Mouse (Mus musculus) olfactory bulb, adult 2 months (tissue): ENCODE results near the gene Chia1.

Experiments
- CTCF ChIP-seq: fragments of 200-500 bp; IDR thresholded peaks from 2 replicates; pipeline ENCODE4 v1.5.1; 2012; ENCODE audit warnings: low read depth, mild to moderate bottlenecking, low read length, moderate library complexity; ENCODE audit not compliant: insufficient read depth
- POLR2A ChIP-seq: fragments of 200-500 bp; IDR thresholded peaks from 2 replicates; pipeline ENCODE4 v1.6.1; 2012; ENCODE audit warnings: mild to moderate bottlenecking, low read depth, low read length, moderate library complexity; ENCODE audit not compliant: insufficient read depth

DNA sequence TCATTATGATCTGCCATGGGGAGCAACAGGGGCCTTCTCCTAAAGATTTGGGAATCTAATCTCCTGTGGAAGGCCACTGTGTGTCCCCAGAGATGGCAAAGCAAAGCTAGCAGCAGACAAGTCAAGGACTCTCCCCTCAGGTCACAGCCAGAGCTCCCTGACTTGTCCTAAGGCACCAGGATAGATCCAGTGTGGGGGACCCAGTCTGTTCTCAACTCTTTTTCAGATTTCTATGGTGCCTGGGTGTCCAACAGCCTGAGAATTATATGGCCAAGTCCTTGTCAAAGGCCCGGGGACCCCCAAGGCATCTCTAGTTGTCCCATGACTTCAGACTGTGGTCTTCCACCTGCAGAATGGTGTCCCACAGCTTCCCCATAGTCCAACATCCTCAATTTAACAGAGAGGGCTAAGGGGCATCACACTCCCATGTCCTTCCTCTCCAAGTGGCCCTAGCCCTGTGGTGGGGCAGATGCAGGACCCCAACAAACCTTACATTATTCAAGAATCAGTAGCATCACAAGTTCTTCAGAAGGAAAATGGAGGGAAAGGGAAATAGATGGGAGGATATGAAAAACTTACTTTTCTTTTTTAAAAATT lies 58.2 kb downstream of the Chia1 start:
- no peak for TF ChIP-seq POLR2A
- no peak for TF ChIP-seq CTCF
